Mouse (Mus musculus) liver, embryonic 12.5 days (tissue): ENCODE data around the gene Sart3. TPM values are rescaled to one million over a fixed set of nuclear protein-coding genes. Genes with fewer than 3 reads are reported as not detected.
A peak's percentile ranks its signal among the peaks of the same experiment; 100 is the strongest.
"Not testable (repeated sequence)": the region's sequence is repeated elsewhere in the genome, so short reads cannot be mapped to it uniquely, and the experiment has no call there.

Experiments used
- ATAC-seq: fragments of 200-750 bp; cut with Nextera tagmentation; 2 replicates; pipeline ENCODE4 v1.8.0; 2017; ENCODE audit warnings: moderate number of reproducible peaks, mild to moderate bottlenecking, moderate library complexity
- H3K27ac ChIP-seq: fragments of 300-500 bp; sonication (generic); 2 replicates; pipeline ENCODE4 v1.5.1; 2016; ENCODE audit warnings: mild to moderate bottlenecking
- H3K27me3 ChIP-seq: fragments of 300-500 bp; sonication (generic); replicated peaks from 2 replicates; pipeline ENCODE4 v1.6.1; 2016; ENCODE audit warnings: mild to moderate bottlenecking, moderate library complexity
- H3K36me3 ChIP-seq: fragments of 300-500 bp; sonication (generic); 2 replicates; pipeline ENCODE4 v1.6.1; 2016; ENCODE audit warnings: mild to moderate bottlenecking, moderate library complexity
- H3K4me1 ChIP-seq: fragments of 300-500 bp; sonication (generic); 2 replicates; pipeline ENCODE4 v1.6.1; 2016
- H3K4me2 ChIP-seq: fragments of 300-500 bp; sonication (generic); 2 replicates; pipeline ENCODE4 v1.6.1; 2016; ENCODE audit warnings: mild to moderate bottlenecking, moderate library complexity
- H3K4me3 ChIP-seq: fragments of 300-500 bp; sonication (generic); 2 replicates; pipeline ENCODE4 v1.5.1; 2016; ENCODE audit warnings: mild to moderate bottlenecking, moderate library complexity
- H3K9ac ChIP-seq: fragments of 300-500 bp; sonication (generic); 2 replicates; pipeline ENCODE4 v1.6.1; 2016; ENCODE audit warnings: mild to moderate bottlenecking, moderate library complexity
- H3K9me3 ChIP-seq: fragments of 300-500 bp; sonication (generic); replicated peaks from 2 replicates; pipeline ENCODE4 v1.6.1; 2016; ENCODE audit warnings: mild to moderate bottlenecking, moderate library complexity
- WGBS: fragments of 180-500 bp; shearing (Covaris S2); methylation state at CpG from one replicate; pipeline ENCODE4 v1.1.7; 2016; ENCODE audit not compliant: insufficient replicate concordance; 5-methylcytosine and 5-hydroxymethylcytosine counted together
- polyA plus RNA-seq: library from polyadenylated mRNA; unstranded; fragments of >200 nt; fragmentation: Nextera tagmentation; extraction: Ambion mirVana; gene quantifications from 2 replicates; pipeline ENCODE4 v1.2.1, GENCODE M21; 2016

The Sart3 gene
- polyA plus RNA-seq, 1 experiment from 2014 or later = 40.4 TPM

- H3K4me3 ChIP-seq = no peak overlapping the region
- H3K9me3 ChIP-seq = no peaks in the 10 kb centered on the region
- 52% methylated on average over 6 of the region's 6 CpGs for WGBS
- no peak for ATAC-seq
- no peak overlapping the region for H3K9ac ChIP-seq
- peaks cover 16% of the 10 kb centered on the region for H3K27me3 ChIP-seq
- H3K4me1 ChIP-seq = peaks cover 32% of the 10 kb centered on the region
- H3K4me2 ChIP-seq = no peak overlapping the region
- H3K36me3 ChIP-seq = no peaks in the 10 kb centered on the region
- H3K27ac ChIP-seq = no peak overlapping the region; the same call in 1 of the 2 replicates
Measured at GRCm38 (mm10) chr5:113788645-113789044, 16.3 kb upstream of the Sart3 start.

- H3K4me1 ChIP-seq = peaks cover 32% of the 10 kb centered on the region
- ATAC-seq = no peak
- H3K9me3 ChIP-seq = no peaks in the 10 kb centered on the region
Measured at GRCm38 (mm10) chr5:113786985-113787384, 14.7 kb upstream of the Sart3 start.

GRCm38 (mm10) chr5:113784104-113784503 is 11.8 kb upstream of the Sart3 start:
- not testable (repeated sequence) for H3K36me3 ChIP-seq, H3K4me3 ChIP-seq, H3K4me2 ChIP-seq, H3K27ac ChIP-seq, H3K9ac ChIP-seq, ATAC-seq, H3K9me3 ChIP-seq
- Histone ChIP-seq H3K27me3 (peaks cover 28% of the 10 kb centered on the region), H3K4me1 (peaks cover 11% of the 10 kb centered on the region; the same call in 1 of the 2 replicates)
- WGBS = 30% methylated on average over 3 of the region's 3 CpGs

More at GRCm38 (mm10) chr5:113786985-113787384, 14.7 kb upstream of the Sart3 start:
- Histone ChIP-seq H3K27ac (no peak overlapping the region), H3K27me3 (peaks cover 28% of the 10 kb centered on the region), H3K36me3 (no peaks in the 10 kb centered on the region), H3K4me3 (no peak overlapping the region), H3K4me2 (no peak overlapping the region), H3K9ac (no peak overlapping the region)
- 27% methylated on average over 5 of the region's 5 CpGs for WGBS

GRCm38 (mm10) chr5:113783581-113784001 is 11.3 kb upstream of the Sart3 start:
- ATAC-seq = no peak
- peaks cover 6% of the 10 kb centered on the region; the same call in 1 of the 2 replicates for H3K4me1 ChIP-seq
- H3K27ac ChIP-seq = peak overlapping the region; percentile 50; the same call in 1 of the 2 replicates
- H3K27me3 ChIP-seq = peaks cover 28% of the 10 kb centered on the region
- no peak overlapping the region for H3K4me3 ChIP-seq
- peaks cover under 1% of the 10 kb centered on the region for H3K36me3 ChIP-seq
- no peaks in the 10 kb centered on the region for H3K9me3 ChIP-seq
- no peak overlapping the region for H3K9ac ChIP-seq
- H3K4me2 ChIP-seq = no peak overlapping the region
- WGBS = 18% methylated on average over 12 of the region's 12 CpGs

GRCm38 (mm10) chr5:113782624-113783023 is 10.3 kb upstream of the Sart3 start:
- no peak overlapping the region for H3K4me2 ChIP-seq
- no peak overlapping the region for H3K4me3 ChIP-seq
- WGBS = 64% methylated on average over 7 of the region's 7 CpGs
- no peaks in the 10 kb centered on the region for H3K9me3 ChIP-seq
- H3K36me3 ChIP-seq = peaks cover 9% of the 10 kb centered on the region
- peaks cover 28% of the 10 kb centered on the region for H3K27me3 ChIP-seq
- H3K4me1 ChIP-seq = 0 out of 2 replicates have a peak, but pooled peaks cover 5% of the 10 kb centered on the region
- no peak for ATAC-seq
- no peak overlapping the region for H3K9ac ChIP-seq
- no peak overlapping the region for H3K27ac ChIP-seq

- no peak overlapping the region for H3K4me3 ChIP-seq
- H3K4me2 ChIP-seq = no peak overlapping the region
- no peak overlapping the region for H3K9ac ChIP-seq
- 67% methylated on average over 7 of the region's 7 CpGs for WGBS
- peaks cover 28% of the 10 kb centered on the region for H3K27me3 ChIP-seq
- H3K4me1 ChIP-seq = 0 out of 2 replicates have a peak, but pooled peaks cover 5% of the 10 kb centered on the region
- no peak for ATAC-seq
- peaks cover 16% of the 10 kb centered on the region for H3K36me3 ChIP-seq
- no peaks in the 10 kb centered on the region for H3K9me3 ChIP-seq
- no peak overlapping the region for H3K27ac ChIP-seq
Measured at GRCm38 (mm10) chr5:113781875-113782274, 9.6 kb upstream of the Sart3 start.

GRCm38 (mm10) chr5:113781254-113781653 is 8.9 kb upstream of the Sart3 start:
- no peak overlapping the region for H3K27ac ChIP-seq
- no peak overlapping the region for H3K4me3 ChIP-seq
- ATAC-seq = no peak
- no peaks in the 10 kb centered on the region for H3K9me3 ChIP-seq
- WGBS = 72% methylated on average over 7 of the region's 7 CpGs
- H3K4me1 ChIP-seq = 0 out of 2 replicates have a peak, but pooled peaks cover 5% of the 10 kb centered on the region
- peaks cover 28% of the 10 kb centered on the region for H3K27me3 ChIP-seq
- no peak overlapping the region for H3K9ac ChIP-seq
- peaks cover 22% of the 10 kb centered on the region for H3K36me3 ChIP-seq
- no peak overlapping the region for H3K4me2 ChIP-seq

- peaks cover 28% of the 10 kb centered on the region for H3K27me3 ChIP-seq
- H3K27ac ChIP-seq = no peak overlapping the region
- no peak overlapping the region for H3K9ac ChIP-seq
- WGBS = 78% methylated on average over 5 of the region's 5 CpGs
- peaks cover 27% of the 10 kb centered on the region for H3K36me3 ChIP-seq
- 0 out of 2 replicates have a peak, but pooled peaks cover 5% of the 10 kb centered on the region for H3K4me1 ChIP-seq
- no peak overlapping the region for H3K4me3 ChIP-seq
- H3K4me2 ChIP-seq = no peak overlapping the region
- ATAC-seq = no peak
- no peaks in the 10 kb centered on the region for H3K9me3 ChIP-seq
Measured at GRCm38 (mm10) chr5:113780763-113781162, 8.5 kb upstream of the Sart3 start.

GRCm38 (mm10) chr5:113780082-113780752 is 7.9 kb upstream of the Sart3 start:
- Histone ChIP-seq H3K4me3 (no peak overlapping the region), H3K4me2 (no peak overlapping the region), H3K9me3 (no peaks in the 10 kb centered on the region), H3K36me3 (peaks cover 33% of the 10 kb centered on the region), H3K9ac (no peak overlapping the region), H3K27me3 (peaks cover 28% of the 10 kb centered on the region), H3K27ac (no peak overlapping the region), H3K4me1 (0 out of 2 replicates have a peak, but pooled peaks cover 5% of the 10 kb centered on the region)
- ATAC-seq = peak; percentile 33; the same call in 1 of the 2 replicates
- WGBS = 81% methylated on average over 3 of the region's 3 CpGs

GRCm38 (mm10) chr5:113779569-113779968 is 7.3 kb upstream of the Sart3 start:
- Histone ChIP-seq H3K9me3 (no peaks in the 10 kb centered on the region), H3K36me3 (peaks cover 39% of the 10 kb centered on the region), H3K4me2 (no peak overlapping the region), H3K4me1 (0 out of 2 replicates have a peak, but pooled peaks cover 5% of the 10 kb centered on the region), H3K27me3 (peaks cover 22% of the 10 kb centered on the region), H3K9ac (no peak overlapping the region), H3K27ac (no peak overlapping the region), H3K4me3 (no peak overlapping the region)
- 71% methylated on average over 5 of the region's 5 CpGs for WGBS
- no peak for ATAC-seq

- H3K36me3 ChIP-seq = peaks cover 45% of the 10 kb centered on the region
- not testable (repeated sequence) for H3K27me3 ChIP-seq, ATAC-seq, H3K9me3 ChIP-seq, H3K9ac ChIP-seq, H3K4me2 ChIP-seq, H3K4me3 ChIP-seq, H3K27ac ChIP-seq
- H3K4me1 ChIP-seq = peaks cover 17% of the 10 kb centered on the region
- 89% methylated on average over 8 of the region's 8 CpGs for WGBS
Measured at GRCm38 (mm10) chr5:113777728-113778127, 5.4 kb upstream of the Sart3 start.

GRCm38 (mm10) chr5:113776896-113777226 is 4.6 kb upstream of the Sart3 start:
- WGBS = 54% methylated on average over 8 of the region's 8 CpGs
- no peak for ATAC-seq
- Histone ChIP-seq H3K36me3 (peaks cover 45% of the 10 kb centered on the region), H3K9me3 (no peaks in the 10 kb centered on the region), H3K27me3 (no peaks in the 10 kb centered on the region), H3K4me3 (no peak overlapping the region), H3K4me2 (no peak overlapping the region), H3K4me1 (peaks cover 21% of the 10 kb centered on the region), H3K27ac (0 out of 2 replicates have a peak overlapping the region, but pooled peaks have one; percentile 42), H3K9ac (no peak overlapping the region)
